In genomic region chr1:132299744-132300143, GRCm38 (mm10) we compare ENCODE assay signal across 9 mouse cellular contexts. TPM values are rescaled to one million over a fixed set of nuclear protein-coding genes. Genes with fewer than 3 reads are reported as not detected.
A peak's percentile ranks its signal among the peaks of the same experiment; 100 is the strongest.
DNase-seq lines count a peak whose midpoint lies in the region; ATAC-seq and TF ChIP-seq lines count a peak whose summit lies in the region.
"Had no signal": no experiment of that assay in that cellular context is flagged by ENCODE, and none has a peak within 500 bp of the region (broad histone marks: within the 10 kb centered on the region; RNA-seq: fewer than 3 reads in every experiment).

No protein-coding gene starts in this region.

- no peaks in the 10 kb centered on the region for H3K9me3 ChIP-seq in hindbrain, embryonic 13.5 days

- H3K79me3 ChIP-seq in C2C12 (ENCODE audit: low read depth): no peaks in the 10 kb centered on the region

- H3K9ac ChIP-seq in hindbrain, embryonic 13.5 days: peak overlapping the region; percentile 84

- H3K36me3 ChIP-seq in C2C12 (ENCODE audit: control insufficient read depth, insufficient read depth): peaks cover 5% of the 10 kb centered on the region
- 0 out of 2 replicates have a peak, but pooled peaks cover 3% of the 10 kb centered on the region for H3K36me3 ChIP-seq in hindbrain, embryonic 13.5 days

- peaks cover 63% of the 10 kb centered on the region for H3K4me1 ChIP-seq in hindbrain, embryonic 13.5 days (replicated peaks)

- intact Hi-C loops in heart, postnatal 25 days (cut with DNase I): no loop called here

- ATAC-seq in hindbrain, embryonic 13.5 days (ENCODE audit: low FRiP score): no peak
- ATAC-seq in activated CD4-positive, CD25-positive, alpha-beta regulatory T cell, adult 4 months: no peak

- H3K4me2 ChIP-seq in hindbrain, embryonic 13.5 days: peak overlapping the region; percentile 95

- no peak overlapping the region for H3ac ChIP-seq in C2C12 (ENCODE audit: control insufficient read depth, insufficient read length, low read depth)

- WGBS in hindbrain, embryonic 13.5 days: 84% methylated on average over 5 of the region's 5 CpGs

- no peaks in the 10 kb centered on the region for H3K27me3 ChIP-seq in C2C12 (ENCODE audit: control insufficient read depth, insufficient read depth, insufficient read length)
- peaks cover 25% of the 10 kb centered on the region for H3K27me3 ChIP-seq in hindbrain, embryonic 13.5 days

- H3K4me3 ChIP-seq in C2C12 (ENCODE audit: insufficient read depth, poor library complexity, severe bottlenecking): peak overlapping the region; percentile 48
- H3K4me3 ChIP-seq in hindbrain, embryonic 13.5 days: peak overlapping the region; percentile 64

- no peak for TF ChIP-seq CTCF in C2C12 (IDR thresholded peaks at IDR 0.05; ENCODE audit: control insufficient read depth, insufficient read depth, insufficient read length)

- peaks cover 14% of the 10 kb centered on the region for H3K79me2 ChIP-seq in C2C12 (ENCODE audit: control insufficient read depth, insufficient read depth)

- H3K27ac ChIP-seq in hindbrain, embryonic 13.5 days: no peak overlapping the region

- DNase-seq in heart, adult 11 months: peak; percentile 87
- no peak for DNase-seq in heart, postnatal 25 days (ENCODE audit: low spot score)
- peak; percentile 54 for DNase-seq in cerebellum, postnatal 36 days
- DNase-seq in frontal cortex, postnatal 25 days (ENCODE audit: low spot score in 2 of 2): no peak
- DNase-seq in ovary, adult 18-20 months (ENCODE audit: low spot score): no peak
- DNase-seq: lung, postnatal 36 days had no signal

TF ChIP-seq in C2C12, 6 proteins besides CTCF, POLR2A, EP300 and RAD21:
- no peak for TF ChIP-seq MYOD1 (IDR thresholded peaks at IDR 0.05; ENCODE audit: control insufficient read depth, insufficient read length, low read depth)
- TF ChIP-seq MYOG (IDR thresholded peaks at IDR 0.05; ENCODE audit: control insufficient read depth, extremely low read depth, insufficient read length): no peak
- no peak for TF ChIP-seq MAX (IDR thresholded peaks at IDR 0.05)
- no peak for TF ChIP-seq USF1 (IDR thresholded peaks at IDR 0.05; ENCODE audit: low read depth)
- TF ChIP-seq CEBPB (IDR thresholded peaks at IDR 0.05; ENCODE audit: low read depth): no peak
- no peak for TF ChIP-seq FOSL1 (IDR thresholded peaks at IDR 0.05; ENCODE audit: insufficient read depth, low read length, poor library complexity, severe bottlenecking)

RNA-seq across cellular contexts. Expression of gene Klhdc8a, which starts 1.3 kb away (rescaled TPM):
- 10 to 100 TPM; 22.3 to 28.8 TPM for total RNA-seq in heart, postnatal 25 days (2021)
- 19.0 TPM for polyA plus RNA-seq in C2C12 (2012; fragmentation: generic; extraction: Trizol)
- 5.1 and 5.4 TPM in 2 replicates for polyA plus RNA-seq in hindbrain, embryonic 13.5 days (2015; fragmentation: Nextera tagmentation; extraction: Ambion mirVana)
- not detected for polyA plus RNA-seq in activated CD4-positive, CD25-positive, alpha-beta regulatory T cell, adult 4 months (2017; shearing (Covaris generic))

RNA-seq across cellular contexts. Expression of gene Nuak2, which starts 16.2 kb away (rescaled TPM):
- 1 to 10 TPM; 4.1 to 4.3 TPM for total RNA-seq in heart, postnatal 25 days (2021)
- 11.7 TPM for polyA plus RNA-seq in C2C12 (2012; fragmentation: generic; extraction: Trizol)
- polyA plus RNA-seq in hindbrain, embryonic 13.5 days (2015; fragmentation: Nextera tagmentation; extraction: Ambion mirVana): 17.6 and 22.5 TPM in 2 replicates
- 1 to 10 TPM; 2.0 TPM for polyA plus RNA-seq in activated CD4-positive, CD25-positive, alpha-beta regulatory T cell, adult 4 months (2017; shearing (Covaris generic))

Comparison
In these comparisons a context has a peak if more than half of its experiments do, and no peak if none do; other contexts are left out.
1. DNase-seq: peak in heart, adult 11 months (single experiment) and cerebellum, postnatal 36 days (2 of 2); none in heart, postnatal 25 days (single experiment), frontal cortex, postnatal 25 days (0 of 2) and ovary, adult 18-20 months (single experiment).